Mouse (Mus musculus): Measurements from ENCODE around the gene Aff3. TPM values are rescaled to one million over a fixed set of nuclear protein-coding genes. Genes with fewer than 3 reads are reported as not detected.

Gene Aff3
- polyA plus RNA-seq, 1 experiment from 2014 or later, result 1.9 TPM

GRCm38 (mm10) chr1:38185517-38186226 is 479.1 kb downstream of the Aff3 start:
- ATAC-seq (ENCODE audit: low FRiP score, low TSS enrichment) (no peak), DNase-seq (ENCODE audit: low spot score) (peak; percentile 80)
- Histone ChIP-seq H3K9me3 (ENCODE audit: control insufficient read depth, low read length) (no peaks in the 10 kb centered on the region), H3K27ac (replicated peaks) (no peak overlapping the region), H3K4me2 (replicated peaks; ENCODE audit: low read depth) (no peak overlapping the region), H3K4me3 (ENCODE audit: low read depth, low read length) (no peak overlapping the region), H3K4me1 (replicated peaks; ENCODE audit: control insufficient read depth, insufficient read depth) (no peaks in the 10 kb centered on the region), H3K27me3 (ENCODE audit: control insufficient read depth, insufficient read depth, low read length) (no peaks in the 10 kb centered on the region), H3K9ac (ENCODE audit: low read length) (no peak overlapping the region), H3K36me3 (ENCODE audit: control insufficient read depth, insufficient read depth, low read length) (no peaks in the 10 kb centered on the region)
- no peak for TF ChIP-seq EP300 (optimal IDR thresholded peaks at IDR 0.05)
- TF ChIP-seq CTCF (IDR thresholded peaks at IDR 0.05; ENCODE audit: low read depth), result peak; percentile 99
- WGBS, result 49% methylated on average over 17 of the region's 17 CpGs

DNA sequence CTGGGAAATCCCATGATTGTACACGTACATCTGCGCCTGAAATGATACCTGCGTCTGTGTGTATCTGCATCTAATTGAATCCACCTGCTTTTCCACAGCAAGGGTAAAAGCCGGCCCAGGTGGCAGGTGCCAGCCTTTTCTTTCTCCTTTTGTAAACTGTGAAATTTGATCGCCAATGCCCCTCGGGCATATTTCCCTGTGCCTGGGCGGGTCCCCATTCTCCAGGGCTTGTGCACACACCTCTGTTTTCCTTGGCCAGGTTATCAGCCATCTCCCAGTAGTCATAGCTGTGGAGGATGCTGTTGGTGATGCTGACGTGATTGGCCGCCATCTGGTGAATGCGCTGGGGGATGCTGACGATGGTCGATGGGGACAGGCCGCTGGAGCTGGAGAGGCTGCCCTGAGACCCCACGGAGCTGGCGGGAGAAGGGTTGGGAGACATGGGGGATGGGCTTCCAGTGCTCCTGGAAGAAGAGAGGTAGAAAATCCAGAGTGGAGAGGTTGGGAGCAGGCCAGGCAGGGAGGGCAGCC is 483.7 kb downstream of the Aff3 start:
- no peak overlapping the region for H3K4me3 ChIP-seq (ENCODE audit: low read depth, low read length)
- H3K27me3 ChIP-seq (ENCODE audit: control insufficient read depth, insufficient read depth, low read length), result no peaks in the 10 kb centered on the region
- no peak overlapping the region for H3K9ac ChIP-seq (ENCODE audit: low read length)
- H3K9me3 ChIP-seq (ENCODE audit: control insufficient read depth, low read length), result no peaks in the 10 kb centered on the region
- no peak overlapping the region for H3K27ac ChIP-seq (replicated peaks)
- no peaks in the 10 kb centered on the region for H3K36me3 ChIP-seq (ENCODE audit: control insufficient read depth, insufficient read depth, low read length)
- ATAC-seq (ENCODE audit: low FRiP score, low TSS enrichment), result no peak; the same call in 1 of the 2 replicates
- H3K4me1 ChIP-seq (replicated peaks; ENCODE audit: control insufficient read depth, insufficient read depth), result no peaks in the 10 kb centered on the region
- peak; percentile 52 for DNase-seq (ENCODE audit: low spot score)
- TF ChIP-seq CTCF (IDR thresholded peaks at IDR 0.05; ENCODE audit: low read depth) (no peak), EP300 (optimal IDR thresholded peaks at IDR 0.05) (no peak)
- WGBS, result 59% methylated on average over 15 of the region's 15 CpGs
- no peak overlapping the region for H3K4me2 ChIP-seq (replicated peaks; ENCODE audit: low read depth)

DNA sequence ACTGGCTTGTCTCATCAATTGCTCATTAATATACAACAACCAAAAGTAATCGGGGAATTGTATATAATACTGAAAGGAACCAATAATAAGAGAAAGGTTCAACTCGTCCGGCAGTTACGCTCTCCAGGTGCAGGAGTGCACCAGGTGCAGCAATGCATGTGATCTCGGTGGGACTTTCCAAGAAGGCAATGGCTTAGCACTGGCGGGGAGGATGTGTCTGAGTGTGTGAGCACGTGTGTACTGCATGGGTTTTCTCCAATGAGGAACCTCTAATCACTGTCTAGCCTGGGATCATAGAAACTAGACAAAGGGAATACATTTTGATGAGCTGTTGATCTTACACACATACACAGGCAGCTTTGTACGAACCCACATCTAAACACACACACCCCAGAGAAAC is 485.8 kb downstream of the Aff3 start:
- TF ChIP-seq CTCF (IDR thresholded peaks at IDR 0.05; ENCODE audit: low read depth), result no peak
- no peak for TF ChIP-seq EP300 (optimal IDR thresholded peaks at IDR 0.05)
- ATAC-seq (ENCODE audit: low FRiP score, low TSS enrichment) (no peak), DNase-seq (ENCODE audit: low spot score) (no peak)
- Histone ChIP-seq H3K4me3 (ENCODE audit: low read depth, low read length) (no peak overlapping the region), H3K27ac (replicated peaks) (no peak overlapping the region), H3K9ac (ENCODE audit: low read length) (no peak overlapping the region), H3K4me1 (replicated peaks; ENCODE audit: control insufficient read depth, insufficient read depth) (no peaks in the 10 kb centered on the region), H3K9me3 (ENCODE audit: control insufficient read depth, low read length) (no peaks in the 10 kb centered on the region), H3K36me3 (ENCODE audit: control insufficient read depth, insufficient read depth, low read length) (no peaks in the 10 kb centered on the region), H3K4me2 (replicated peaks; ENCODE audit: low read depth) (no peak overlapping the region), H3K27me3 (ENCODE audit: control insufficient read depth, insufficient read depth, low read length) (no peaks in the 10 kb centered on the region)
- WGBS, result 89% methylated on average over 8 of the region's 8 CpGs

DNA sequence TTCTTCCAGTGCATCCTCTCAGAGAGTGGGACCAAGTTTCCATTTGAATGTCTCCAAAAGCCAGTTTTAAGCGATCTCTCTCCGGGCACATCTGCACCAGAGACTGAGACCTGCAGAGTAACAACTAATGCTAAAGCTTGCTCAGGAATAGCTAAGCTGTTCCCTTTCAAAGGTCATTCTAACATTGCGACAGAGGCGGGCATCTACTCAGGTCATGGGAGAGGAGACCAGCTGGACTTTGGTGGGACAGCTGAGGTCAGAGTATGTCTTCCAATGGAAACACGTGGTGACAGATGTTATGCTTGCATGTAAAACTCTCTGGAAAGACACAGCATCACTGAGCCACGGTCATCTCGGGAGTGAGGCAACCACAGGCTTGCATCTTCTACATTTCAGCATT is 488.7 kb downstream of the Aff3 start:
- no peak for DNase-seq (ENCODE audit: low spot score)
- H3K9ac ChIP-seq (ENCODE audit: low read length), result no peak overlapping the region
- 88% methylated on average over 7 of the region's 7 CpGs for WGBS
- ATAC-seq (ENCODE audit: low FRiP score, low TSS enrichment), result no peak
- H3K4me2 ChIP-seq (replicated peaks; ENCODE audit: low read depth), result no peak overlapping the region
- no peaks in the 10 kb centered on the region for H3K9me3 ChIP-seq (ENCODE audit: control insufficient read depth, low read length)
- H3K4me1 ChIP-seq (replicated peaks; ENCODE audit: control insufficient read depth, insufficient read depth), result no peaks in the 10 kb centered on the region
- H3K27me3 ChIP-seq (ENCODE audit: control insufficient read depth, insufficient read depth, low read length), result no peaks in the 10 kb centered on the region
- H3K27ac ChIP-seq (replicated peaks), result no peak overlapping the region
- no peak overlapping the region for H3K4me3 ChIP-seq (ENCODE audit: low read depth, low read length)
- no peak for TF ChIP-seq EP300 (optimal IDR thresholded peaks at IDR 0.05)
- TF ChIP-seq CTCF (IDR thresholded peaks at IDR 0.05; ENCODE audit: low read depth), result no peak
- no peaks in the 10 kb centered on the region for H3K36me3 ChIP-seq (ENCODE audit: control insufficient read depth, insufficient read depth, low read length)

DNA sequence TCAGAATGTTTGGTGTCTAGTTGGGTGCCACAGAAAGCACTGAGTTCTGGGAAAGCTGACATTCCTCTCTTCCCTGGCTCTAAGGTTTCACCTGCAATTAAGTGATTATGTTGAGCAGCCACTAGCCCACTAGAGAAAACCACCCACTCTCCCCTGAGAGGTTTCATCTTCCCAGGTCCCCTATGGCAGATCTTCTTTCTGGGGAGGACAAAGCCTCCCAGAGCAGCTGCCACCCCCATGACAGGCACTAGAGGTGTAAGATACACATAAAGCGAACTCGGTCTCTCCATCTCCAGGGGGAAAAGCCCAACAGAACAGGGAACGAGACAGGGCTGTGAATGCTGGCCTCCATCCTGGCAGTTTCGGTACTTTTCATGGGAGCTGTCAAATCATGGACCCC is 492.9 kb downstream of the Aff3 start:
- no peaks in the 10 kb centered on the region for H3K36me3 ChIP-seq (ENCODE audit: control insufficient read depth, insufficient read depth, low read length)
- WGBS, result 89% methylated on average over 4 of the region's 4 CpGs

GRCm38 (mm10) chr1:38165696-38166095 is 499.1 kb downstream of the Aff3 start:
- Histone ChIP-seq H3K4me1 (replicated peaks; ENCODE audit: control insufficient read depth, insufficient read depth) (no peaks in the 10 kb centered on the region), H3K9ac (ENCODE audit: low read length) (no peak overlapping the region), H3K4me2 (replicated peaks; ENCODE audit: low read depth) (no peak overlapping the region), H3K36me3 (ENCODE audit: control insufficient read depth, insufficient read depth, low read length) (no peaks in the 10 kb centered on the region), H3K4me3 (ENCODE audit: low read depth, low read length) (no peak overlapping the region), H3K27me3 (ENCODE audit: control insufficient read depth, insufficient read depth, low read length) (no peaks in the 10 kb centered on the region), H3K27ac (replicated peaks) (no peak overlapping the region), H3K9me3 (ENCODE audit: control insufficient read depth, low read length) (no peaks in the 10 kb centered on the region)
- ATAC-seq (ENCODE audit: low FRiP score, low TSS enrichment) (no peak), DNase-seq (ENCODE audit: low spot score) (no peak)
- 33% methylated on average over 2 of the region's 2 CpGs for WGBS
- no peak for TF ChIP-seq CTCF (IDR thresholded peaks at IDR 0.05; ENCODE audit: low read depth)
- no peak for TF ChIP-seq EP300 (optimal IDR thresholded peaks at IDR 0.05)

More for the DNA sequence above, 492.9 kb downstream of the Aff3 start:
- DNase-seq (ENCODE audit: low spot score), result no peak
- Histone ChIP-seq H3K4me2 (replicated peaks; ENCODE audit: low read depth) (no peak overlapping the region), H3K9me3 (ENCODE audit: control insufficient read depth, low read length) (no peaks in the 10 kb centered on the region), H3K9ac (ENCODE audit: low read length) (no peak overlapping the region), H3K4me1 (replicated peaks; ENCODE audit: control insufficient read depth, insufficient read depth) (no peaks in the 10 kb centered on the region), H3K27me3 (ENCODE audit: control insufficient read depth, insufficient read depth, low read length) (no peaks in the 10 kb centered on the region), H3K27ac (replicated peaks) (no peak overlapping the region), H3K4me3 (ENCODE audit: low read depth, low read length) (no peak overlapping the region)
- no peak for TF ChIP-seq EP300 (optimal IDR thresholded peaks at IDR 0.05)
- no peak for TF ChIP-seq CTCF (IDR thresholded peaks at IDR 0.05; ENCODE audit: low read depth)
- ATAC-seq (ENCODE audit: low FRiP score, low TSS enrichment), result no peak

All from stomach, postnatal 0 days (tissue).